Mouse (Mus musculus): ENCODE measurements around the gene Dock1. TPM values are rescaled to one million over a fixed set of nuclear protein-coding genes. Genes with fewer than 3 reads are reported as not detected.
A peak's percentile ranks its signal among the peaks of the same experiment; 100 is the strongest.

Gene Dock1
- total RNA-seq, 2 experiments from 2014 or later: 24.6 TPM

GRCm38 (mm10) chr7:135110307-135110706 is 439.9 kb downstream of the Dock1 start:
- DNase-seq (ENCODE audit: extremely low spot score in 1 of 2, low spot score in 1 of 2): no peak

- no peak for DNase-seq (ENCODE audit: extremely low spot score in 1 of 2, low spot score in 1 of 2)
These were observed 455.0 kb downstream of the Dock1 start for GRCm38 (mm10) chr7:135125296-135126065.

GRCm38 (mm10) chr7:135132461-135132860 is 462.0 kb downstream of the Dock1 start:
- no peak for DNase-seq (ENCODE audit: extremely low spot score in 1 of 2, low spot score in 1 of 2)

- no peak for DNase-seq (ENCODE audit: extremely low spot score in 1 of 2, low spot score in 1 of 2)
These were observed 464.2 kb downstream of the Dock1 start for GRCm38 (mm10) chr7:135134619-135135018.

- DNase-seq (ENCODE audit: extremely low spot score in 1 of 2, low spot score in 1 of 2): no peak
These were observed 468.7 kb downstream of the Dock1 start for GRCm38 (mm10) chr7:135139153-135139612.

GRCm38 (mm10) chr7:135144731-135145130 is 474.3 kb downstream of the Dock1 start:
- DNase-seq (ENCODE audit: extremely low spot score in 1 of 2, low spot score in 1 of 2): no peak

GRCm38 (mm10) chr7:135150926-135151325 is 480.5 kb downstream of the Dock1 start:
- no peak for DNase-seq (ENCODE audit: extremely low spot score in 1 of 2, low spot score in 1 of 2)

- DNase-seq (ENCODE audit: extremely low spot score in 1 of 2, low spot score in 1 of 2): no peak
These were observed 487.1 kb downstream of the Dock1 start for GRCm38 (mm10) chr7:135157571-135157970.

GRCm38 (mm10) chr7:135158381-135158780 is 487.9 kb downstream of the Dock1 start:
- DNase-seq (ENCODE audit: extremely low spot score in 1 of 2, low spot score in 1 of 2): no peak

GRCm38 (mm10) chr7:135159606-135160005 is 489.2 kb downstream of the Dock1 start:
- DNase-seq (ENCODE audit: extremely low spot score in 1 of 2, low spot score in 1 of 2): no peak

- peak; percentile 25 to 64 for DNase-seq (ENCODE audit: extremely low spot score in 1 of 2, low spot score in 1 of 2)
These were observed 494.7 kb downstream of the Dock1 start for GRCm38 (mm10) chr7:135165155-135165554.

- DNase-seq (ENCODE audit: extremely low spot score in 1 of 2, low spot score in 1 of 2): no peak
These were observed 499.5 kb downstream of the Dock1 start for GRCm38 (mm10) chr7:135169936-135170335.

- DNase-seq (ENCODE audit: extremely low spot score in 1 of 2, low spot score in 1 of 2): no peak
These were observed 501.8 kb downstream of the Dock1 start for GRCm38 (mm10) chr7:135172219-135172618.

GRCm38 (mm10) chr7:135194190-135194589 is 523.7 kb downstream of the Dock1 start:
- DNase-seq (ENCODE audit: extremely low spot score in 1 of 2, low spot score in 1 of 2): no peak

- no peak for DNase-seq (ENCODE audit: extremely low spot score in 1 of 2, low spot score in 1 of 2)
These were observed 525.2 kb downstream of the Dock1 start for GRCm38 (mm10) chr7:135195631-135196030.

GRCm38 (mm10) chr7:135196828-135197227 is 526.4 kb downstream of the Dock1 start:
- DNase-seq (ENCODE audit: extremely low spot score in 1 of 2, low spot score in 1 of 2): no peak

- no peak for DNase-seq (ENCODE audit: extremely low spot score in 1 of 2, low spot score in 1 of 2)
These were observed 533.5 kb downstream of the Dock1 start for GRCm38 (mm10) chr7:135203920-135204319.

- DNase-seq (ENCODE audit: extremely low spot score in 1 of 2, low spot score in 1 of 2): peak in 1 of 2 experiments; percentile 9
These were observed 534.7 kb downstream of the Dock1 start for GRCm38 (mm10) chr7:135205111-135205510.

GRCm38 (mm10) chr7:135208947-135209567 is 538.6 kb downstream of the Dock1 start:
- DNase-seq (ENCODE audit: extremely low spot score in 1 of 2, low spot score in 1 of 2): no peak

- DNase-seq (ENCODE audit: extremely low spot score in 1 of 2, low spot score in 1 of 2): no peak
These were observed 539.8 kb downstream of the Dock1 start for GRCm38 (mm10) chr7:135210296-135210695.

- no peak for DNase-seq (ENCODE audit: extremely low spot score in 1 of 2, low spot score in 1 of 2)
These were observed 540.4 kb downstream of the Dock1 start for GRCm38 (mm10) chr7:135210831-135211230.

- no peak for DNase-seq (ENCODE audit: extremely low spot score in 1 of 2, low spot score in 1 of 2)
These were observed 542.1 kb downstream of the Dock1 start for GRCm38 (mm10) chr7:135212505-135212904.

Measured in layer of hippocampus, postnatal 25 days (tissue).